Mouse (Mus musculus): ENCODE data around the gene Ptbp1. TPM values are rescaled to one million over a fixed set of nuclear protein-coding genes. Genes with fewer than 3 reads are reported as not detected.

The Ptbp1 gene
- polyA plus RNA-seq, 1 experiment from 2014 or later = 217 TPM

- DNase-seq (ENCODE audit: low spot score) = no peak
These were observed 21.4 kb upstream of the Ptbp1 start for GRCm38 (mm10) chr10:79832786-79833181.

GRCm38 (mm10) chr10:79834769-79835398 is 19.3 kb upstream of the Ptbp1 start:
- DNase-seq (ENCODE audit: low spot score) = peak; percentile 84

GRCm38 (mm10) chr10:79836918-79837317 is 17.3 kb upstream of the Ptbp1 start:
- DNase-seq (ENCODE audit: low spot score) = no peak

- DNase-seq (ENCODE audit: low spot score) = no peak
These were observed 16.1 kb upstream of the Ptbp1 start for GRCm38 (mm10) chr10:79838151-79838550.

- DNase-seq (ENCODE audit: low spot score) = no peak
These were observed 14.1 kb upstream of the Ptbp1 start for GRCm38 (mm10) chr10:79840091-79840490.

GRCm38 (mm10) chr10:79840644-79841551 is 13.3 kb upstream of the Ptbp1 start:
- peak; percentile 65 for DNase-seq (ENCODE audit: low spot score)

- no peak for DNase-seq (ENCODE audit: low spot score)
These were observed 11.9 kb upstream of the Ptbp1 start for GRCm38 (mm10) chr10:79842322-79842721.

GRCm38 (mm10) chr10:79843476-79843875 is 10.8 kb upstream of the Ptbp1 start:
- DNase-seq (ENCODE audit: low spot score) = no peak

- no peak for DNase-seq (ENCODE audit: low spot score)
These were observed 7.7 kb upstream of the Ptbp1 start for GRCm38 (mm10) chr10:79846553-79846952.

GRCm38 (mm10) chr10:79849941-79850628 is 4.1 kb upstream of the Ptbp1 start:
- DNase-seq (ENCODE audit: low spot score) = peak; percentile 61

- no peak for DNase-seq (ENCODE audit: low spot score)
These were observed 2.6 kb upstream of the Ptbp1 start for GRCm38 (mm10) chr10:79851653-79852052.

GRCm38 (mm10) chr10:79852107-79852789 is 2.0 kb upstream of the Ptbp1 start:
- DNase-seq (ENCODE audit: low spot score) = peak; percentile 59

- no peak for DNase-seq (ENCODE audit: low spot score)
These were observed 1.4 kb upstream of the Ptbp1 start for GRCm38 (mm10) chr10:79852827-79853226.

GRCm38 (mm10) chr10:79853392-79853791 is 835 bp upstream of the Ptbp1 start:
- peak; percentile 41 for DNase-seq (ENCODE audit: low spot score)

GRCm38 (mm10) chr10:79854801-79855541 is 744 bp downstream of the Ptbp1 start:
- DNase-seq (ENCODE audit: low spot score) = peak; percentile 83

GRCm38 (mm10) chr10:79855558-79856184 is 1.4 kb downstream of the Ptbp1 start:
- DNase-seq (ENCODE audit: low spot score) = no peak

- DNase-seq (ENCODE audit: low spot score) = no peak
These were observed 2.1 kb downstream of the Ptbp1 start for GRCm38 (mm10) chr10:79856280-79856679.

- DNase-seq (ENCODE audit: low spot score) = no peak
These were observed 2.7 kb downstream of the Ptbp1 start for GRCm38 (mm10) chr10:79856704-79857451.

GRCm38 (mm10) chr10:79857452-79857811 is 3.2 kb downstream of the Ptbp1 start:
- DNase-seq (ENCODE audit: low spot score) = no peak

GRCm38 (mm10) chr10:79857894-79858293 is 3.7 kb downstream of the Ptbp1 start:
- DNase-seq (ENCODE audit: low spot score) = no peak
